Mouse (Mus musculus): ENCODE measurements at regions not wholly inside any gene's neighbourhood (a gene's known extent, or its start where the extent isn't known, plus 50 kb on each side); places are given as distances from the start of the nearest gene placed in this dataset.
"Not testable (repeated sequence)": the region's sequence is repeated elsewhere in the genome, so short reads cannot be mapped to it uniquely, and the experiment has no call there.

DNA sequence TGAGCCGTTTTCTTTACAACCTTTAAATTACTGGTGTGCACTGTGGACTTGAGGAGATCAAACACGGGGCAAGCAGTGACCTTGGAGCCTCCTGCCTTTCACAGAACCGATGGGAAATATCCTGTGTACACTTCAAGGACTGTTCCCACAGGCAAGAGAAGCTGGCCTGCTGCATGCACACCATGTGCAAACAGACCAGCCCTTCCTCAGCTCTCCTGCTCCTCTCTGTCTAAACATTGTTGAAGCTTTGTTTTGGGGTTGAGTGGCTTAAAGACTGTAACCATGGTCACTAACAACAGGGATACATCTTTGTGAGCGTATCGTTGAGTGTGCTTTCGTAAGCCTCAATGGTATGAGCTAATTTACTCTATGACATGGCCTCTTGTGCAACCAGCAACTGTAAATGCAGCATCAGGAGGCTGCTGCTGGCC, 50.2 kb upstream of the Agps start:
- DNase-seq: no peak

DNA sequence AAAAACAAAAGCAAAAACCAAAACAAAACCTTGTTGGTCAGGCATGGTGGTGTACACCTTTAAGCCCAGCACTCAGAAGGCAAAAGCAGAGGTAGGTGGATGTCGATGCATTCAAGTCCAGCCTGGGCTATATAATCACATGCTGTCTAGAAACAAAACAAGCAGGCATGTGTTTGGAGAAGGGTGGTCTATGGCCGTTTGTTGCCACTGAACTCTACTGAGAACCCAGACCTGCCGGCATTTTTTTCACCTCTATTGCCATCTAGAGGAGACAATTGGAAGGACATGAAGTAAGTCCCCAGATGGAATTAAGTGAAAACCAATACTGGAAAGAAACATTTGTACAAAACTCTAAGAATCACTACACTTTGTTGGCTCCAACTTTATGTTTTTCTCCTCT, 50.9 kb upstream of the Agps start:
- DNase-seq: no peak

DNA sequence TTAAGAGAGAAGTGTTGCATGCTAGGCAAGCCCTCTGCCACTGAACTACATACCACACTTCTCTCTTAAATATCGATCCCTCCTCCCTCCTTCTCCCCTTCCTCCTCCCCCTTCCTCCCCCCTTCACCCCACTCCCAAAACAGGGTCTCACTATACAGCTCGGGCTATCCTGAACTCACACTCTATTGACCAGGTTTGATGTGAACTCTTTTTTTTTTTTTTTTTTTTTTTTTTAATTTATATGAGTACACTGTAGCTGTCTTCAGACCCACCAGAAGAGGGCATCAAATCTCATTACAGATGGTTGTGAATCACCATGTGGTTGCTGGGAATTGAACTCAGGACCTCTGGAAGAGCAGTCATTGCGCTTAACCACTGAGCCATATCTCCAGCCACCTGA, 53.3 kb upstream of the Agps start:
- DNase-seq: not testable (repeated sequence)

DNA sequence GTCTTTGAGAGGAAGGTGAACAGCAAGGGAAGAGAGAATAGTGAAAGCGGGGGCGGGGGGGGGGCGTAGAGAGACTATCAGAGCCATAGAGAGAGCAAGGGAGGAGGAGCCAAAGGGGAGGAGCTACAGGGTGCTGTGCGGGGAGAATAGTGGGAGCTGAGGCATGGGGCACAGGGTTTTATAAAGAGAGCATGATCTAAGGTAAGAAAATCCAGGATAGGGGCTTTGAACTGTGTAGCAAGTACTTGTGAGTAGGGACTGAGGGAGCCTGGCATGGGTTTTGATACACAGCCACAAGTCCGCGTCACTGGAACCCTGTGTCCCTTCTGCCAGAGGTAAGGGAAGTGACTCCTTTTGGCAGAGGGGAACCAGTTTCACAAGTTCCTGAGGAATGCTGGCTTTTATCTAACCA, 54.9 kb upstream of the Agps start:
- DNase-seq: peak; percentile 34

DNA sequence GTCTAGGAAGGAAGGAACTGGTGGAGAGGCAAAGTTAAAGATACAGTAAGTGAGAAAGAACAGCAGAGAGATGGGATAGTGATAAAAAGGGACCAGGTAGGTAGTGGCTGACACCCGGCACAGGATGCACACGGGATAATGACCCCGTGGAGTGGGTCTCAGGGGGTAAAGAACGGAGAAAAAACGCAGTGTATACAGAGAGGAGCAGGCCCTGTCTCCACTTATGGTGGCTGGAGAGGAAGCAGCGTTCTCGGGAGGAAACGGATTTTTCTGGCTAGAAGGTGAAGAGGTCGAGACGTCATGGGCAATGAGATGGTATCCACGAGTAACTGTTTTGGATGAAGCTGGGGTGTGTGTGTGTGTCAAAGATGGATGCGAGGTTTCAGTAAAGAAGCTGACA, 55.4 kb upstream of the Agps start:
- no peak for DNase-seq

DNA sequence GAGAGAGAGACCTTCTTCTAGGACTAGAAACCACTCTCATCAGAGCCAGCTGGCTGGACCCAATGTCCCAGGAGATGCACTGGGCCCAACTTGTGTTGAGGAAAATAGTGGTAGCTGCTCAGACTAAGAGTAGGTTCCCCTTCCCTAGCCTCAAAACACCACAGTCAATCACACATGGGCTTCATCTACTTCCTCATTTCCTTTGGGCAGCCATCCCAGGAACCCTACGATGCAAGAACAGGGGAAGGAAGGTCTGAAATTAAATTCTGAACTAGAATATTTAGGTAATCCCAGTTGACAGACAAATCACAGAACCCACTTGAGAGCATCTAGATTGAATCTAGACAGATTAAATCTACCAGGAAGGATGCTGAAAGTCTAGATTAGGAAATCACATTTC, 56.8 kb upstream of the Agps start:
- peak; percentile 26 for DNase-seq

DNA sequence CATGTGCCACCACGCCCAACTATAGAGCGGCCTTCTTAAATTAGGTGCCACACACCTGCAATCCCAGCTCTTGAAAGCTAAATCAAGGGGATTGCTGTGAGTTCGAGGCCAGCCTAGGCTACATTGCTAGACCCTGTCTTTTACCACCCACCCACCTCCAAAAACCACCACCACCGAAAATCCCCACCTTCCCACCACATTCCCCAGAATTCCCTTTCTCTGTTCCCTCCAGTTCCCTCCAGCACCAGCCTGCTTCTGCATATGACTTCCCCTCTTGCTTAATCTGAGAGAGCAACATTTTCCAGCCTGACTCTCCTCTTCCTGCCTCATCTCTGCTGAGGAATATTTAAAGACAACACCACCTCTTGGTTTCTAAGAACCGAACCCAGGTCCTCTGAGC, 58.5 kb upstream of the Agps start:
- no peak for DNase-seq

DNA sequence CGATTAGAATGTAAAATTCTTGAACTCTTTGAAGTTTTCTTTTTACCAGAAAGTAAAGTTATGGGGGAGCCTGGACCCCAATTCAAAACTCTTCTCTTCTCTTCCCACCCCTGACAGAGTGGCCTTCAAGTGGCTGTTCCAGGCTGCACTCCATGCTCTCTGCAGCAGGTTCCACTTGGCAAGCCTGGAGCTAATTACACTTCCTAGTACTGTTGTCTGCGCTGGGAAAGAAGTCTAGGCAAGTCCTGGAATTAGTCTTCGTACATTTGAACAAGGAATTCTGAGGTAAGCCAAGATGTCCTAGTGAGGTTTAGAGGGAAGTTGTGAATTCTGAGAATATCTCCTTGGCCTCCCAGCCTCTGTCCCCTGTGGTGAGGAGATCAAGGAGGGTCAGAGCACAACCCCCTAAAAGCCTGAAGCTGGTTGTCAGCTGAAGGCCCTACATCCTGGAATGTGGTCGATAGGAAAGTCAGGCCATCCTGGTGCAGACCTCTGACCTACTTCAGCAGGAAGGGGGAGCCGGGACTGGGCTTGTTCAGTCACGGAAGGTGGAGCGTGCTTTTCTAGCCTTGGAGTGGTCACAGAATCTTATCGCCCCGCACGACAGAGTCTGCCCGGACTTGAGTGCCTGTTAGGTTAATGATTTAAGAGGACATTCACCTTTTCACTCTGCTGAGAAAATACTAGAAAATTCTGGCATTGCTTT, 59.6 kb upstream of the Agps start:
- no peak for DNase-seq

DNA sequence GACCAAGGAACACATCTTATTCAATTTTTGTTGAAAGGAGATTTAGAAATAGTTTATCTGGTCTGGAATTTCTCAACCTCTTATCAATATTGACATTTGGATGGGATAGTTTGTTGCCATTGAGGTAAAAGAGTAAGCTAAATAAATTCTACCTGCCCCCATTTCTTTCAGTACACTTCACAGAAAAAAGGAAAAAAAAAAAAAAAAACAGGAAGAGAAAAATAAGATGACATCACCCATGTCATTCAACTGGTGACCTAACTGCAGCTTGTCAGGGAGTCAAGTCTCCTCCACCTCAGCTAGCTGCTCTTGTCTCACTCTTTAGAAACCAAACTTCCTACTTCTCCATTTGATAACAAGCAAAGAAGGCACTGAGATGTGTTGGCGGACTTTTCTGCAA, 61.3 kb upstream of the Agps start:
- DNase-seq: no peak

DNA sequence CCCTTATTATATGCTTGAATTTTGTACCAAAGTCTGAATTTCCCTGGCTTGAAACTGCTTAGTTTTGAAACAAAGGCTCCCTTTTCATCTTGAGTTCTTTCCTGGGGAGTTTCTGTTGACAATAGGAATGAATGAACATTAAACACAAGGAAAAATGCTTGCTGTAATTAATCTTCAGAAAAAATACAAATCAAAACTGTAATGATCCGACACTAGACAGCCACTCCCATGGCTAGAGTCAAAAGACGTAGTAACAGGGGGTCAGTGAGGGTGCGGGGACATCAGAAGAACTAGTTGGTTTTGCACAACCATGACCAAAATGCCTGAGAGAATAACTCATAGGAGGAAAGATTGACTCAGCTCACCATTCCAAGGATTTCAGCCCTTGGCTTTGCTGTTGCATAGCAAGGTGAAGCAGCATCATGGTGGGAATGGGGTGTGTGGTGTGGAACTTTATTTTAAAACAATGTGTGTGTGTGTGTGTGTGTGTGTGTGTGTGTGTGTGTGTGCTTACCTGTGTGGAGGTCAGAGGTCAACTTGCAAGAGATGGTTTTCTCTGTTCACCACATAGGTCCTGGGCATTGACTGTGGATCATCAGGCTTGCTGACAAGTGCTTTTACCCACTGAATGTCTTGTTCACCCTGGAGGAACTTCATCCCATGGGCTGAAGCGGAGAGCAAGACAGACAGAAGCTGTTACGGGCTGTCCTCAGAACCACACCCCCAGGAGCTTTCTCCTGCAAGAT, 63.2 kb upstream of the Agps start:
- DNase-seq: no peak

DNA sequence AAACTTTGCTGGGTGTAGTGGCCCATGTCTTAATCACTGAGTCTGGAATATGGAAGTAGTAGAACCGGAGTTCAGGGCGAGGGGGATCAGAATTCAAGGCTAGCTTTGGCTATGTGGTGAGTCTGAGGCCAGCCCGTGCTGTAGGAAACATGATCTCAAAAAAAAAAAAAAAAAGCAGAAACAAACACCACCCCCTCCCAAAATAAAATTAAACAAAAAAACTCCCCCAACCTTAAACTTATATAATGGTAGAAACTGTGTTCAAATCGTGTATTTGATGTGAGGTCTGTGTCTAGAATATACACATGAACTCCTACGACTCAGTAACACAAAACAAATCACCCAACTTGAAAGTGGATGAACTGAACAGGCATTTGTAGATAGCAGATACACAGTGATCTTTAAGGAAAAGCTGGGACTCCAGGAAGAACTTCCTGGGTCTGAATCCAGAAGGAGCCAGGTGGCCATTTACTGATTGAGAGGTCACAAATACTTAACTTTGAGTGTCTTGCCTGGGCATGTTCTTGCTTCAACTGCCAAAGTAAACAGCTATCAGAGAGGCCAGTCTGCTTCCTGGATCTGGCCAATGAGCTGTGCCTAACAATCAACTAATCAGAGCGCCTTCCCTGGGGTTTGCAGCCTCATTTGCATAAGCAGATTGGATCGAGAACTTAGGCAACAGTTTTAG, 63.6 kb upstream of the Nfe2l2 start:
- DNase-seq: no peak

DNA sequence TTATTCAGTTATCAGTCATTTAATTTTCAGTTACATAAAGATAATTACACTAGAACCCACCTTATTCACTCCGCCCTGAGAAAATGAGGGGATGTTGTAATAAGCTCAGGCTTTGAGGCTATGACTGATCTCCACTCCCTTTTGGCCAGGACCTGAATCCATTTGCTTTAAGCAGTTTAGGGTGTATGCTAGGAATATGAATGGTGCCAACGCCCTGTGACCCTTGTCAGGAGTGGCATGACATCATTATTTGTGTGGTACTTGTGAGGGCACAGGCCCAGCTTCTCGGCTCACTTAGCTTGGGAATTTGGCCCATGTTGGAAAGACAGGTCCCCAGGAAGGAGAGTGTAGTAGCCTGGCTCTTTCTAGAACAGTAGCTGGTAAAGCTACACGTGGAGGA, 61.0 kb upstream of the Nfe2l2 start:
- DNase-seq: no peak

DNA sequence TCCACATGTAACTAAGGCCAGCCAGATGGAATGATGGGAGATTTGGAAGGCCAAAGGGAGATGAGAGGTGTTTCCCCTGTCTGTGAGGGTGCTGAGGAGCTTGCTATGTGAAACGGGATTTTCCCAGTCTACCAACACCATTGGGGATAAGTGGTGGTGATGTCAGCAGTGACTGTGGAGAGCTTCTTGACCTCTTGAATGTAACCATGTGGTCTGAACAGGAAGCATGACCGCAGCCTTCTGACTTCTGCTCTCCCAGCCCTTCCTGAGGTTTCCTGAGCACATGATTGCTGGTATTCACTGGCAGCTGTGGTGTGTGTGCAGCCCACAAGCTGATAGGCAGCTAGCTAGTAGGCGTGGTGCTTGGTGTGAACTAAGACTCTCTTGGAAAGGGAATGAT, 58.8 kb upstream of the Nfe2l2 start:
- peak; percentile 76 for DNase-seq

DNA sequence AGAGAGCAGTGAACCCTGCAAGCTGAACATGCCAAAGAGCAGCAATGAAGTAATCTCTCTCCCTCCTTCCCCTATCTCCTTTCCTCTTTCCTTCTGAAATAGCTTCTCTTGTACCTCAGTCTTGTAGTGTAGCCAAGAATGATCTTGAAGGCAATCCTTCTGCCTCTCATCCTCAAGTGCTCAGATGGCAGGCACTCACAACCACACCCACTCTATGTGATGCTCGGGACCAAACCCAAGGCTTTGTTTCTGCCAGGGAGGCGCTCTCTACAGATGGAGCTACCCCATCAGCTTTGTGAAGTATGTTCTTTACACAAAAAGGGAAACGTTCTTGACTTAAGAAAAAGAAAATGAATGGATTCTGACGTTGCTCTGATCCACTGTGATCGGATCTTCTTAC, 57.6 kb upstream of the Nfe2l2 start:
- no peak for DNase-seq

DNA sequence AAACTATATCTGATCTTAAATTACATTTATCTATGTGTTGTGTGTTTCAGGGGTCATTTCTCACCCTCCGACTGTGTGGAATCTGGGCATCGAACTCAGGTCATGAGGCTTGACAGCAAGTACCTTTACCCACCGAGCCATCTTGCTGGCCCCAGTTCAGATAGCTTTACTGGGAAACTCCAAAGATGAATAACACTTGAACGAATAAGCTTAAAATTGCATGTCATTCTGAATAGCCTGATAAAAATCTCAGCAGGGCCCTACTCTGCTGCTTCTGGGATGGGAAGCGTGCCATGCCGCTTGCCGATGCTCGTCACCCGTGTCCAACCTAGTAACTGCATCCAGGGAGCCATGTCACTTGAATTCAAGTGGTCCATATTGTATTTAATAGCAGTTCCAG, 57.2 kb upstream of the Nfe2l2 start:
- no peak for DNase-seq

DNA sequence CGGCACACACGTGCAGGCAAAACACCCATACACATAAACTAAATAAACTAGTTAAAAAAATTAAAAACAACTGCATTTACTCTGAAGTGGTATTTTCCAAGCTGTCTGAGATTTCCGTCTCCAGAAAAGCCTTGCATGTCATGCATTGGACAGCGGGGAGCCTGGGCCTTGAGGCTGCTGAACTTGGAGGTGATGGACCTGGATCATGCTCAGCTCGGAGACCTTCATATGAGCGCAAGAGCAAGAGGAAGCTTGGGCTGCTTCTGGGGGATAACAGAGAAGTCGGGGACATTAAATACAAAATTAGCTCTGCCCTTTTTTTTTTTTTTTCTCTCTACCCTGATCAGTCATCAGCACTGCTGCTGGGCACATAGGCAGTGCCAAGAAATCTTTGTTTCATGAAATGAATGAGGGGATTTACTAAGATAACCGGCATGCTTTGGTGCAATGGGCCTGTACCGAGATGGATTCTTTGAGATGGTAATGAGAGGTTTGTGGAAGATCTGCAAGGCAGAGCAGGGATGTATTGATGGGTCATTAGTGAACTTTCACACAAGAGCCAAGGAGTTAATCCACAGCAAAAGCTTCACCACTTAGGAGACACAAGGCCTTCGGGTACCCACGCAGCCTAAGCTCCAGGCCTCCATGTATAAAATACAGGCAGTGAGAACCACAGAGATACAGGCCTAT, 54.9 kb upstream of the Nfe2l2 start:
- no peak for DNase-seq

DNA sequence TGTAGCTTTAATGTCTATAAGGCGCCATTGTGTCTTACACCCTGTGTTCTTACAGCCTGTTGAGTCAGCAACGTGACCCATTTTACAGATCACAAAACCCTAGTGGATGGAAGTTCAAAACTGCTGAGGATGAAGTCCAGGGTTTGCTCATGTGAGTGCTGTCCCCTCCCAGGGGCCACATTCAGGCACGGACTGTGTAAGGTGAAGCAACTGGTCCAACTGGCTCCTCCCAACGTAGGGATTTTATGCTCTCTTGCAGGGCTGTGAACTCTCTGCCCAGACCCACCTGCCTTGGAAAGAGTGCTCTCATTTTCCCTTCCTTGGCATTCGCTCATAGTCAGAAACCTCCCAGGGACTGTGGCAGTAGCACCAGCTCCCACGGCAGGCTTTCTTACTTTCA, 53.8 kb upstream of the Nfe2l2 start:
- DNase-seq: no peak

DNA sequence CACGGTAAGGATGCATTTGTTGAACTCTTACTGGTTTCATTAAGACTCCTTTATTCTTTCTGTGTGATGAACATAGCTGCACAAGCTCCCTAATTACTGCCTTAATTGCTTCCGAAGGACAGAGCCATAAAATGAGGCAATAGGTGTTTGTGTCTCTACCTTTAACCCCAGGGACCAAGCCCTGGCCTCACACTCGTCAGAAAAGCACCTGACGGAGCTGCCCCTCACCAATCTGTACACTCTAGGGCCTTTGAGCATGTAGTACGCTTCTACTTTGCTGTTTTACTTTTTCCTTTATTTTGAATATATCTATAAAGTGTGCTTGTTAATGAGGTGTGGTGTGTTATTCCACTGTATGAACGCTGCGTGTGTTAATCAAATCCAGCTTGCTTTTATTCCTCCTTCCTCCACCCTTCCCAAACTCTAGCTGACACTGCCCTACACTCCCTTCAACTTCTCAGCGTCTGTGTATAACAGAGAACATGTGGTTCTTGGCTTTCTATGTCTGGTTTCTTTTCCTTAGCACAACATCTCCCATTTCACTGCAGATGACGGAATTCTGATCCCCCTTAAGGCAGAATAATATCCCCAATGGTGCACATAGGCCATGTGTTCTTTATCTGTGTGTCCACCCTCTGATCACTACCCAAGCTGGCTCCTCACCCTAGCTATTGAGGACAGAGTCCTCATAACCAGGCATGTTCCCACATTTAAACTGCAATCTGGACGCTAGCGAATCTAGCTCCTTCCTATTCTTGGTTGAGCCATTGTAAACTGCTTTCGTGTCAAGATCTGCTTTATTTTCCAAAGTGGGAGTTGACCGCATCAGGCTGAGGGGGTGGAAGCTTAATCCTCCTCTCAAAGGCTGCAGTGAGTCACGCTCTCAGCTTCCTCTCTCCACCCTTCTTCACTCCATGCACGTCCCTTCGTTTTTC, 52.5 kb upstream of the Nfe2l2 start:
- DNase-seq: no peak

DNA sequence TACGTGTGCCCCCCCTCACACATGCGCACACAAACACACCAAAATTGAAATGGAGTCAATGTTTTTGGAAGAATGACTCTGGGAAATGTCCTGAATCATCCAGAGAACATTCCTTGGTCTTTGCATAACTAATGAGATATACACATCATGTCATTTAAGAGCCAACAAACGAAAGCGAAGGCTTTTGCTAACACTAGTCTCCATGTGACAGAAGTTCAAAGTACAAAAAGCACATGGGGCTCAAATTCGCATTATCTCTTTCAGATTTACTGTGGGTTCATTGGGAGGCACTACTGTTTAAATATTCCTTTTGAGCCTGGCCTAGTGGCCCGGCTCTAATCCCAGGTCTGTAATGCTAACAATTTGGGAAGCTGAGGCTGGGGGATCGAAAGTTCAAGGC, 50.2 kb upstream of the Nfe2l2 start:
- DNase-seq: no peak
